Mouse (Mus musculus): ENCODE data around the gene Mettl13.

GRCm38 (mm10) chr1:162570260-162570748, 22.0 kb upstream of the Mettl13 start, which contains the start of gene Vamp4:
- TF ChIP-seq CTCF (IDR thresholded peaks at IDR 0.05) = peak; percentile 80
- TF ChIP-seq EP300 (IDR thresholded peaks at IDR 0.05) = no peak
